Mouse (Mus musculus) 3134 (cell line): ENCODE data around the gene Smarcad1.
"Not testable (repeated sequence)": the region's sequence is repeated elsewhere in the genome, so short reads cannot be mapped to it uniquely, and the experiment has no call there.

Source experiments
- DNase-seq: peaks from one replicate; pipeline ENCODE4 v3.0.0-alpha.2; 2011; ENCODE audit warnings: low spot score; ENCODE audit not compliant: insufficient read length; ENCODE audit errors: extremely low read depth

The Smarcad1 gene

GRCm38 (mm10) chr6:65042491-65043171 lies at the start of gene Smarcad1:
TSS of gene Smarcad1 (plus strand) at chr6:65042583.
- peak; percentile 93 for DNase-seq

DNA sequence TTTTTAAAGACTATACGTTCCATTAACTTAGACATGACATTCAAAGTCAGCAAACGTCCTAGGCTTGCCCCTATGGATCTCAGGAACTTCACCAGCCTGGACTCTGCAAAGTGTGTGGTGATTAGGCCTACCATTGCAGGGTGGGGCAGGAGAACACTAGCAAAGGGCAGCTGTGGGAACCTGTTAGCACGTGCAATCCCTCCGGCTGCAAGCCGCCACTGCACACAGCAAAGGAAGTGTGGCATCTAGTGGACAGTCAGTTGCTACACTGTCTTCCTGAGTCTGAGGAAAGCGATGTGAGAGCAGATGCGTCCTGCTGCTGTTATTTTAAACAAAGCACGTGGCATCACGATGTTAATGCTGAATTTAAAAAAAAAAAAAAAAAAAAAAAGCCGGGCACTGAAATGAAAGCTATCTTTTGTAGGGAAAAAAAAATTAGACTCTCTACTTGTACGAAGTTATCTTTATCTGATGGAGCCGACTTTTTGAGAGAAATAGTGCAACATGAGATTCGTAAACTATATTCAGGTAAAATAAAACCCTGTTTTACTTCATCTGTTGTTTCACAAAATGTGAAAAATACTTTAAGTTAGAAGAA lies 45.5 kb upstream of the Smarcad1 start:
- DNase-seq: peak; percentile 0

DNA sequence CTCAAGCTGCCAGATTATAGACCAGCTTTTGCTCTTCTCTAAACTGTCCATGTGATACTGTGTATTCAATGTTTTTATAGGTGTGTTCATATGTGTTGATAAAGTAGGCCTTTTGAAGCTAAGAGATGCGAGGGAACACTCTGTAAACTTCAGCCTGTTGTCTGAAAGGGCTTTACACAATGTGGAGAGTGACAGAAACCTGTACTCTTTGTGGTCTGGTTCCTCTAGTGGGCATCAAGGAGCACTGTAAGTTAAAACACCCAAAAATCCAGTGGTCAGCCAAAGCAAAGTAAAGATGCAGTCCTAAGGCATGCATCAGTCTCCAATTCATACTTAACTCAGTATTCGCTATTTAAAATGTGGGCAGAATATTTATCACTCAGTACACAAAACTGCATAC lies 44.6 kb upstream of the Smarcad1 start:
- DNase-seq: peak; percentile 5

DNA sequence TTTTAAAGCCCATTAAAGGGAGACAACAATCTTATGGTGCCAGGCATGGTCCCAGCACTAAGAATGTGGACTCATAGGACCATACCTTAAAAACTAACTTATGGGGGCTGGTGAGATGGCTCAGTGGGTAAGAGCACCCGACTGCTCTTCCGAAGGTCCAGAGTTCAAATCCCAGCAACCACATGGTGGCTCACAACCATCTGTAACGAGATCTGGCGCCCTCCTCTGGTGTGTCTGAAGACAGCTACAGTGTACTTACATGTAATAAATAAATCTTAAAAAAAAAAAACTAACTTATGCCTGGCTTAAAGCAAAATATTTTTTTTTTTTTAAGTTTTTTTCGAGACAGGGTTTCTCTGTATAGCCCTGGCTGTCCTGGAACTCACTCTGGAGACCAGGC lies 41.6 kb upstream of the Smarcad1 start:
- not testable (repeated sequence) for DNase-seq

DNA sequence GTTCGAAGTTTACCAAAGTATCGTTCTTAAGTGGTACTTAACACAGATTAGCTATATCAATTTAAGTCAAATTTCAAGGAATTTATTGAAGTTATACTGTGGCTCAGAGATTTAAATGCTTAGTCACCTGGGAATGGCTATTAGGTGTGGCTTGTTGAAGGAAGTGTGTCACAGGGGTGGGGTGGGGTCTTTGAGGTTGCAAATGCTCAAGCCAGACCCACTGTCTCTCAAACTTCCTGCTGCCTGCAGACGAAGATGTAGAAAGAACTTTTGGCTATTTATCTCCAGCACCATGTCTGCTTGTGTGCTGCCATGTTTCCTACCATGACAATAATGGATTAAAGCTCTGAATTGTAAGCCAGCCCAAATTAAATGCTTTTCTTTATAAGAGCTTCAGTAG lies 40.2 kb upstream of the Smarcad1 start:
- DNase-seq: no peak

- DNase-seq: no peak
Measured at GRCm38 (mm10) chr6:65008836-65009235, 33.5 kb upstream of the Smarcad1 start.

GRCm38 (mm10) chr6:65011444-65011990 lies 30.9 kb upstream of the Smarcad1 start:
- no peak for DNase-seq

GRCm38 (mm10) chr6:65012142-65012541 lies 30.2 kb upstream of the Smarcad1 start:
- no peak for DNase-seq

GRCm38 (mm10) chr6:65017566-65017965 lies 24.8 kb upstream of the Smarcad1 start:
- no peak for DNase-seq

DNA sequence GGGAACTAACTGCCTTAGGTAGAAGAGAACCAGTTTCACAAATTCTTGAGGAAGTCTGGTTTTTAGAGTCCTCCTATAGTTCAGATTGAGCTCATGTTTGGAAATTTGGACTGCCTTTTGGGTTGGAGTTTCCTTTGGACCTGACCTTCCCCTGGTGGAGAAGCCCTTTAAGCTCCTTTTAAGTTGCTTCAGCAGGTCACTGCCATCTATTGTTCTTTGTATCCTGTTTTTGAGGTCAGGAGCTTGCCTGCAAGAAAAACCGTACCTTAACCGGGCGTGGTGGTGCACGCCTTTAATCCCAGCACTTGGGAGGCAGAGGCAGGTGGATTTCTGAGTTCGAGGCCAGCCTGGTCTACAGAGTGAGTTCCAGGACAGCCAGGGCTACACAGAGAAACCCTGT lies 23.4 kb upstream of the Smarcad1 start:
- DNase-seq: not testable (repeated sequence)

DNA sequence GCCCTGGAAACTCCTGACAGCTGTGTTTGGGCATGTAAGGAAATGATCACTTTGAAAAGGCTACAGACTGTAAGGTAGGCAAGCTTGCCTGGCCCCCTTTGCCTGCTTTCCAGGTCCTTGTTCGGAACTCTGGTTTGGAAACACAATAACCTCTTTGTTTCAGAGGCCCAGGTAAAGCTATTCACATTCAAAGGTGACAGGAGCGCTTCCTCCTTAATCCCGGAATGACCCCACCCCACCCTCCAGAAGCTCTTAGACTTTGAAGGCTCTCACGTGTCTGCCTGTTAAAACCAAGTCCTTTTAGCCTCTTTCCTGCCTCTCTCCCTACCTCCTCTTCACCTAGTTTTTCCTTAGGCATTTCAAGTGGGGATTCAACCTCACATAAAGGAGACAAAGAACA lies 20.5 kb upstream of the Smarcad1 start:
- no peak for DNase-seq

DNA sequence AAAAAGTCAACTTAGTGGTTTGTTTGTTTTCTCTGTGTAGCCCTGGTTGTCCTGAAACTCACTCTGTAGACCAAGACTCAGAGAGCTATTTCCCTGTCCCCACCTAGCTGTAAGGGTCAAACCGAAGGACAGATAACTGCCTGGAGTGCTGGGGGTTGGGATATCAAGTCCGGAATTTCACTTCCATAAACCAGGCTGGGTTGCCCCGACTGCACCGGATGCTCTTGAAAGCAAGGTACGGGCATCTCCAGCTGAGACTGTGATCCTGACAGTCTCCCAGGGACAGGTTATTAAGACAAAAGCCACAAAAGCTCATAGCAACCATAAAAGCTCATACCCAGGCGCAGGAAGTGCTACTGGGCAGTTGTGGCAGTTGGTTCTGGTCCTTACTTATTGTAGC lies 19.3 kb upstream of the Smarcad1 start:
- DNase-seq: no peak

DNA sequence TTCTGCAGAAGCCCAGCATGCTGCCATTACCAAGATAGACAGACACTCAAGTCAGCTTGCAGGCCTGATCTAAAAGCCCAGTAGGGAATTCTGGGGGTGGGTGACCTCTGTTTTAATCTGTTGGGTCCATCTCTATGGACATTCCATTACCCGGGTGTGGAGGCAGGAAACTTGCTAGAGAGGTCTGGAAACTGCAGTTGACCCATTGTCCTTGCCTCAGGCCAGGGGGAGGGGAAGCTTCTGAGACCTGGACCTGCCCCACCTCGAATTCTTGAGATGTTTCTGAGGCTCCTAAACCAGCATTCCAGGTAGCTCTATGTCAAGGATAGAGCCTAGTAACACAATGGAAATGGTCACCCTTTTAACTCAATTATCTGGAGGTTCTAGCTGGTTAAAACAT lies 17.7 kb upstream of the Smarcad1 start:
- DNase-seq: no peak

GRCm38 (mm10) chr6:65025130-65025529 lies 17.3 kb upstream of the Smarcad1 start:
- no peak for DNase-seq

DNA sequence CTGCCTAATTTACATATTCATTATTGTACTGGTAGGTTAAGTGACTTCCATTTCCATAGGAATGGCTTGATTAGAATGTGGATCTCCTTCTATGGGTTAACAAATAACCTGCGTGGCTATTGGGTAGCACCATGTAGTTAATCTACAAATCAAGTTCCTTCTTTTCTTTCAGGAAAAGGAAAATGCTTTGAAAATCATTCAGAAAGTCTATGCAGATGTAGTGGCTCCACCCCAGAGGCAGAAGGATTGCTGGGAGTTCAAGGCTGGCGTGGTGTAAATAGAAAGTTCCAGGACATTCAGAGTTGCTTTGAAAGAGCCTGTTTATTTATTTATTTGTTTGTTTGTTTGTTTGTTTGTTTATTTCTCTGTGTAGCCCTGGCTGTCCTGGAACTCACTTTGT lies 7.7 kb upstream of the Smarcad1 start:
- no peak for DNase-seq

DNA sequence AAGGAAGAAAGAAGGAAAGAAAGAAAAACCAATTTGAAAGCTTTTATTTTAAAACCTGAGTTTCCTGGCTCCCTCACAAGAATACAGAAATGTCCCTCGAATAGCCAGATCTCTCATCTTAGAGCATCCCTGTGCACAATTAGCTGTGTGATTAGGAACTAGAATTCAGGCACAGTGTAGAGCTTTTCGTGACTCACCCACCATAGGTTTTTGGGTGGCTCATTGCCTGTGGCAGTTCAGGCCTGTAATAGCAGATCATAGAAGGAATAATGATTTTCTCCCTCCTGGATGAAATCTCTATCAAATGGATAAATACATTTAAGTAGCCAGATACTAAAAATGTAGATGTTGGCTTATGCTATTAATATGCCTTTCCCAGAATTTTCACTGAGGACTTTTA lies 6.9 kb upstream of the Smarcad1 start:
- no peak for DNase-seq

GRCm38 (mm10) chr6:65041932-65042331 lies 451 bp upstream of the Smarcad1 start:
- DNase-seq: no peak

- no peak for DNase-seq
Measured at GRCm38 (mm10) chr6:65043241-65043640, 858 bp downstream of the Smarcad1 start.

DNA sequence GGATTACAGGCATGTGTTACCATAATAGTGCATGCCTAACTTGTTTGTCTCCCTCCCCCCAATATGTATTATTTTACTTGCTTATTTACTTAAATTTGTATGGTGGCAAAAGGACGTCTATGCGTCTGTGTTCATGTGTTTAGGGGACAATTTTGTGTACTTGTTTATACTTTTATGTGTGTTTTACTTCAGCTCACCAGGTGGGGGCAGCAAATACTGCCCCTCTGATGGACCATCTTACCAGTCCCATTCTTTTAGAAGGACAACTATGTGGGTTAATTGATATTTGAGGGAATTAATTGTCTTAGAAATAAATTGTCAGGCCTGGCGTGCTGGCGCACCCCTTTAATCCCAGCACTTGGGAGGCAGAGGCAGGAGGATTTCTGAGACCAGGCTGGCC lies 6.7 kb downstream of the Smarcad1 start:
- no peak for DNase-seq

- DNase-seq: no peak
Measured at GRCm38 (mm10) chr6:65056620-65057019, 14.2 kb downstream of the Smarcad1 start.

DNA sequence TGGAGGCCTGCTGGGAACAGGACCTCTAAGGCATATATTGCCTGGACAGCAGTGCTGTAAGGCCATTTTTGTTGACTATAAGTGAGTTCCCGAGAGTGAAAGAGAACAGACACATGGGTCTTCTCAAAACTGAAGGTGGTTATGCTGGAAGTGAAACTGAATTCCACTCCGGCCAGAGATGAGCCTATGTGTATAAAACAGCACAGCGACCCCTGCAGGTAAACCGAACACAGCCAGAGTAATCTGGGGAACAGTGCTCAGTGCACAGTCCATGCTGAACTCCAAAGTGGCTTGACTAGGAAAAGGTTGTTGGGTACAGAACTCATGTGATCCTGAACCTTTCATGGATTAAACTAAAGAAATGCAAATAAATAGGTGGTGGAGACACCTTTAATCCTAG lies 14.8 kb downstream of the Smarcad1 start:
- DNase-seq: not testable (repeated sequence)

GRCm38 (mm10) chr6:65061049-65061448 lies 18.7 kb downstream of the Smarcad1 start:
- no peak for DNase-seq
